Mouse (Mus musculus): Measurements from ENCODE around the gene Faf2.
A peak's percentile ranks its signal among the peaks of the same experiment; 100 is the strongest.

The Faf2 gene

DNA sequence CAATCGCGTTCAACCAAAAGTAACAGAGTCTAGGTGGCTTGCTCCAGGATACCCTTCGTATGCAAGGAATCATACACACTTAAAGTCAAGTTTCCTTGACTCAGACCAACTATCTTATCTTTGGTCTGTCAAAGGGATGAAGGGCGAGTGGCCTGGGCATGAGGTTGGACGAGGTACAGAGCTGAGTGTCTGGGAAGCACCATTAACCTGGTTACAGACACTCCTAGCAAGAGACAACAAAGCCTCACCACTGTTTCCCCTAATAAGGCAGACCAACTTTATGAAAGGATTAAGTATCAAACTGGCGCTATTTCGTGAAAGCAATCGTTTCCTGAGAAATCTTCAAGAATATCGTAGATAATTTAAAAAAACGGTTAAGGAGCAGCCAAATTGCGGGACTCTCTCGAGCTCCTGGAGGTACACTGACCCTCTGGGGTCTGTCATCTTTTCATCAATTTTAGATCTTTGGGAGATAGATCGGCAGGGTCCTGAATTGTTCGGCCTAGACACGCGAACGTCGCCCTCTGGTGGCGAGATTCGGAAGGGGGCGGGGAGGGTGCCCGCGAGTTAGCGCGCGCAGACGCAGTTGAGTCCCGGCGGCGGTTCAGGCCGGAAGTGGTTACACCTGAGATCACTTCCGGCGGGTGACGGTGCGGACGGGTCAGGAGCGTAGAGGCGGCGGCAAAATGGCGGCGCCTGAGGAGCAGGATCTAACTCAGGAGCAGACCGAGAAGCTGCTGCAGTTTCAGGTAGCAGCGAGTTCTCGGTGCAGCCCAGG is at the start of gene Faf2:
Faf2 (plus strand) TSS at position 630 of the 778 bp plus-strand sequence.
- DNase-seq (ENCODE audit: low spot score): peak; percentile 100

DNA sequence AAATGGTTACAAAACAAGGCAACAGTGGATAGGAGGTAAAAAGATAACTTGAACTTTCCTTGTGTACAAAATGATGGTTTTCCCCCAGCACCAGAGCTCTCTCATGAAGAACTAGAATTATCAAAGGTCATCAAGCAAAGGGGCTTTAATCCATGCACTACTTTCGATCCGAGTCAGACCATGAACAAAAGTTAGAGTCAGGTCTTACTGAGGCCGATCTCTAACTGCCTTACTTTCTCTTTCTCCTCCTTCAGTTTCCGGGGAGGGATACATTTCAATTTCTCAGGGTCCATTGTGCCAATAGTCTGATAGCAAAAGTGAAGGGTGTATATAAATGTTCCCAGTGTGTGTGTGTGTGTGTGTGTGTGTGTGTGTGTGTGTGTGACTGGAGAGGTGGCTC is 49.0 kb upstream of the Faf2 start:
- DNase-seq (ENCODE audit: low spot score): no peak

DNA sequence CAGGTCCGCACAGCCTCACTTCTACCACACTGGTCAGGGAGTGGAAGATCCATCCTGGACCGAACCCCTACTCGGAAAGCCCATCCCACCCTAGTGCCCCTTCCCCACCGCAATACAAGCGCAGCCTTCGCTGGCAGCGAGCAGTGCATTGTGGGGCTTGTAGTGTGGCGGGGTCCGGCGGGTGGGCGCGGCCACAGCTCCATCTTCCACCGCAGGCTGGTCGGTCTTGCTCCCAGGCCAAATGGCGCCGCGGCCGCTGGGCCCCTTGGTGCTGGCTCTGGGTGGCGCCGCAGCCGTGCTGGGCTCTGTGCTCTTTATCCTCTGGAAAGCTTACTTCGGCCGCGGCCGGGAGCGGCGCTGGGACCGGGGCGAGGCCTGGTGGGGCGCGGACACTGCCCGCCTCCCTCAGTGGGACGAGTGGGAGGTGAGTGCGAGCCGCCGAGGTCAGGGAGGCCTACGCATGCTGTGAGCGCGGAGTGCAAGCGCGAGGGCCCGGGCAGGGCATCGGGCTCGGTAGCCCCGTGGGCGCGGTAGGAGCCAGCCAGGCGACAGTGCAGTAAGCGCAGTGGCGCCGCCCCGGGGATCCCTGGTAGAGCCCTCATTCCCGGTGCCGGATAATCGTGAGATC is 46.6 kb upstream of the Faf2 start, which contains the start of gene Arl10:
Arl10 (plus strand) TSS at position 162 of the 628 bp plus-strand sequence.
- peak; percentile 72 for DNase-seq (ENCODE audit: low spot score)

DNA sequence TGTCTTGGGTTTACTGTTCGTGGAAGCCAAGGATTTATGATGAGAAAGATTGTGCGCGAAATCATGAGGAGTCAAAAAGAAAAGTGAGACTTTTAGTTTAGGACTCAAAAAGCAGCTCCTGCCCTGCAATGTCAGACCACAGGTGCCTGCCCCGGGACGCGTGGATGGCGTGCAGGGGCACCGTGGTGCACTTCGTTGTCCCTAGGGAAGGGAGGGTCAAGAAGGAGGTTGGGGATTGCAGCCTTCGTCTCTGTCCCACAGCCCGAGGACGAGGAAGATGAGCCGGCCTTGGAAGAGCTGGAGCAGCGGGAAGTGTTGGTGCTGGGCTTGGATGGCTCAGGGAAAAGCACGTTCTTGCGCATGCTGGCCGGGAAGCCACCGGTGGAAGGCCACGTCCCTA is 46.1 kb upstream of the Faf2 start:
- peak; percentile 30 for DNase-seq (ENCODE audit: low spot score)

DNA sequence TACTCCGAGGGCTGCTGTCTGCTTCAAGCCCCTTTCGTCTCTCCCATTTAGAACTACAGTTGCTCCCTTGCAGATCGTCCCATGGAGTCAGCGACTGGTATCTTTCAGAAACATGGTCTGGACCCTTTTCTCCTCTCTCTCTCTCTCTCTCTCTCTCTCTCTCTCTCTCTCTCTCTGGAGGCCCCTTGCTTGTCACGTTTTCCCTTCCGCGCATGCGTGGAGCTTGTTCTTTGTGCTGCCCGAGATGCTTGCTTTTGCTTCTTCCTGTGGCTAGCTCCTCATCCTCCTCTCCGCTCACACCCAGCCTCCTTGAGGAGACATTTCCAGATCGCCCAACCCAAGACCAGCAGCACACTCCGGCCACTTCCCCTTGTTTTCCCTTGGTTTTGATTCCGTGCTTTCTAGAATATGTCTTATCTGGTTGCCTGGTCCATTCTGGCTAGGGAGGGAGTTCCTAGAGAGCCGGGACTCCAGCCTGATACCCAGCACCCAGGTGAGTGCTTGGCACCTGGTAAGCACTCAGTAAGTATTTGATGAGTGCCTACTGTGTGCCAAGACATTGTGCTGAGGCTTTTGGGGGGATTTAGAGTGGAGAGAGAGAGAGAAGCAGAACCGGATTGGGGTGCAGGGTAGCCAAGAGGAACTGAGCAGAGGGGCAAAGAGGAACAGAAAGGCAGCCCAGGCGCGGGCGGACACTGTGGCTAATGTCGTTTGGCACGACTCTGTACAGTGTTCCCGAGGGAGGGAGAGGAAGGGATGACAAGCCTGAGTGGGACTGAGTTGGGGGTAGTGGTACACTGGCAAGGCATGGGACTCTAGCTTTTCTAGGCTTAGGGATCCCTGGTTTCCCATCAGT is 43.7 kb upstream of the Faf2 start:
- no peak for DNase-seq (ENCODE audit: low spot score)

DNA sequence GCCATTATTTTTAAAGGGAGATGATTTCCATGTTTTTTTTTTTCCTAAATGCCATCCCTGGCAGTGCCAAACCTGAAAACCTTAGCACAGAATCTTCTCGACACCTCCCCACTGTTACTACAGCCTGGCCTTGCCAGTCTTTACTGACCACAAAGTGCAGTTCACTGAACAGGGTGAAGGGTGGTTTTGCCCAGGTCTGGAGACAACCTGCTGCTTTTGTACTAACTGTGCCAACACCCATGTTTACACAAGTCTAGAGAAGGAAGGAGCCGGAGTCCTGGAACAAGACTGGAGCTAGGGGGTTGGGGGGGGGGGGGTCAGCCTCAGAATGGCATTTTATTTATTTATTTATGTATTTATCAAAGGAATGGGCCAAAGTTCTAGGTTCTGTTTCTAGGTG is 40.2 kb upstream of the Faf2 start:
- DNase-seq (ENCODE audit: low spot score): no peak

DNA sequence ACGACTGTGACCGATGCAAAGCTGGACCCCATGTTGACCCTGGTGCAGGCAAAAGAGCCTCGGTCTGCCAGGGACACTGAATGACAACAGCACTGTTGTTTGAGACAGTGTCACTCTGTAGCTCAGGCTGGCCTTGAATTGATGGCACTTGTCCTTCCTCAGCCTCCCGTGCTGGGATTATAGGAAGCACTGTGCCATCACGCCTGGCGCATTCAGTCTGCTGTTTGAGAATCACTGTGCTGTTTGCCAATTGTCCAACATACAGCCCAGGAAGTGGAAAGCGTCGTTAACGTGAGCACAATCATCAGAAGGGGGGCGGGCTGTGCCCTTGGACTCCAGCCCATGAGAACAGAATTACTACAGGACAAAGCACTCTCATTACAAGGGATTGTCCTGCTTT is 39.5 kb upstream of the Faf2 start:
- no peak for DNase-seq (ENCODE audit: low spot score)

DNA sequence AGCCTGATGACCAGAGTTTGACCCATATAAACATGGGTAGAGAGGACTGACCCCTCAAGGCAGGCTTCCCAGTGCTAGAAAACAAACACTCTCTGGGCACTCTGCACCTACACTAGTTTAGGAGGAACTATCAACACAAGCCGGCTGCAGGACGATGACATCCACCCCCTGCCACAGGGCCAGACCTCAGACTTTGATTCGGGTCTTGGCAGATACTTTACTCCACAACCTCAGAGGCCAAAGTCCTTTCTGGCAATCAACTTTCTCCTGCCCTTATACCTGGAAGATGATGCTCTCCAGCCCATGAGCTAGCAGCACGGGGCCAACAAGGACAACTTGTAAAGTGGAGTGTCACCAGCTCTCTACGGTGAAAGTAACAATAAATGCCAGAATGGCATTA is 38.7 kb upstream of the Faf2 start:
- no peak for DNase-seq (ENCODE audit: low spot score)

DNA sequence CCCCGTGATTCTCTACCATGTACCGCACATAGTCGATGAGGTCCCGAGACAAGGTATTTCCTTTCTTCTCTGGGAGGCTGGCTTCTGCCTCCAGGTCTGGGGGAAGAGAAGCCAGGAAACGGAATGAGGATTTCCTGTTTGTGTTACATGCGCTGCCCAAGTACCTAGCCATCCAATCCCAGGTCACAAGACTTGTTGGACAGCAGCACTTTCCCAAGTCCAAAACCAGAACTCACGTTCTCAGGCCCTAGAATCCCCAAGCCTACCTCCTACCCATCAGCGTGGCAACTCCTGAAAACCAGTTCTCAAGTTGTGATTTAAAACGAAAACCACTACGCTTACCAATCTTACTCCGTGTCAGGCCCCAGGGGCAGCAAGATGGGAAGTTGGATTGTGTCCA is 35.8 kb upstream of the Faf2 start:
- DNase-seq (ENCODE audit: low spot score): no peak

DNA sequence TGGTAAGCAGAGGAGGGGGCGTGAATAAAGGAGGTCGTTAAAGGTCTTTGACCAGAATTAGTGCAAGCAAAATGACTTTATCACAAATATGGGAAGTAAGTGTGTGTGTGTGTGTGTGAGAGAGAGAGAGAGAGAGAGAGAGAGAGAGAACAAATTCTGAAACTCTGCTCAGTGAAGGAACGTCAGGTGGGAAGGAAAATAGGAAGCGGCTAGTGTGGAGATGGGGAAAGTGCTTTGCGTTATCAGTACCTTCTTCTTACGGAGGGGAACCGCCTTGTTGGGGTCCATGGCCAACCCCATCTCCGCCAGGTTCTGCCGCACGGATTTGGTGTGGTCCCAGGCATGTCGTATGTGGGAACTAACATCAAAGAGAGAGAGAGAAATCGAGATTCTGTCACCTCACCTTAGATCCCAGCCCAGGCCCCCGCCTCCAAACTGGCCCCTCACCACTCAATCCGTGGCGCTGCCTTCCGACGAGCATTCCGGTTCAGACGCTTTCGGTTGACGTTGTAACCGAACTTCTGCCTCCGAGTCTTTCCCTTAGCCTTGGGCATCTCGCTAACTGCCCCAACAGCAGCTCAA is 32.1 kb upstream of the Faf2 start:
- no peak for DNase-seq (ENCODE audit: low spot score)

DNA sequence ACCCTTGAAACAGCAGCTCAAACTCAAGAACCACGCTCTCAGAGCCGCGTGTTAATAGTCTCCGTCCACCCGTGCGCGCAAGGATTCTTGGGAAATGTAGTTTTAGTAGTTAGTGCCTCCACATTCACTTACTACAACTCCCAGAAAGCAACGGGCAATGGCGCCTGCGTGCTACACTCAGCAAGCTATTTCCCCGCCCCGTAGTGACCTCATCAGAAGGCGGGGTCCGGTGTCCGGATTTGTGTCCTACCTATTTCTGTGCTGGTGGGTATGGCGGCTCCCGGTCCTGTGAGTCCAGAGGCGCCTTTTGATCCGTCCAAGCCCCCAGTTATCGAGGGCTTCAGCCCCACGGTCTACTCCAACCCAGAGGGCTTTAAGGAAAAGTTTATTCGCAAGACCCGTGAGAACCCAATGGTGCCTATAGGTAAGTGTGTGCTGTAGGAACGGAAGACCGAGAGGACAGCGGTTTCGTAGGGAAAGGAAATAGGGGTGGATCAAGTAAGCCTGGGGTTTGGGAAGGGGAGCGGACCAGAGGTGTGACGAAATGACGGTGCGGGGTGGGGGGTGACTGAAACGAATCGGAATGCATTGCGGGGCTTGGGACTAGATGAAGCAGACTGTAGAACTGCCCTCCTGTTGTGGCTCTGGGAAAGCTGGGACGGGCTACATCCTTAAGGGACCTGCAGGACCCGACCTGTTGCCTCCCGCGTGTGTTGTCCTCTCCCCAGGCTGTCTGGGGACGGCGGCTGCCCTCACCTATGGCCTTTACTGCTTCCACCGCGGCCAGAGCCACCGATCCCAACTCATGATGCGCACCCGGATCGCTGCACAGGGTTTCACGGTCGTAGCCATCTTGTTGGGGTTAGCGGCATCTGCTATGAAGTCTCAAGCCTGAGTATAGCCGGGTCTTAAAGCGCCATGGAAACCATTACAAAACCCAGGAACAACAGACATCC is 31.3 kb upstream of the Faf2 start, which contains the start of the genes Nop16 and Higd2a:
Nop16 (minus strand) TSS at position 95 of the 956 bp plus-strand sequence.
Higd2a (plus strand) TSS at position 212 of the 956 bp plus-strand sequence.
- peak; percentile 91 for DNase-seq (ENCODE audit: low spot score)

DNA sequence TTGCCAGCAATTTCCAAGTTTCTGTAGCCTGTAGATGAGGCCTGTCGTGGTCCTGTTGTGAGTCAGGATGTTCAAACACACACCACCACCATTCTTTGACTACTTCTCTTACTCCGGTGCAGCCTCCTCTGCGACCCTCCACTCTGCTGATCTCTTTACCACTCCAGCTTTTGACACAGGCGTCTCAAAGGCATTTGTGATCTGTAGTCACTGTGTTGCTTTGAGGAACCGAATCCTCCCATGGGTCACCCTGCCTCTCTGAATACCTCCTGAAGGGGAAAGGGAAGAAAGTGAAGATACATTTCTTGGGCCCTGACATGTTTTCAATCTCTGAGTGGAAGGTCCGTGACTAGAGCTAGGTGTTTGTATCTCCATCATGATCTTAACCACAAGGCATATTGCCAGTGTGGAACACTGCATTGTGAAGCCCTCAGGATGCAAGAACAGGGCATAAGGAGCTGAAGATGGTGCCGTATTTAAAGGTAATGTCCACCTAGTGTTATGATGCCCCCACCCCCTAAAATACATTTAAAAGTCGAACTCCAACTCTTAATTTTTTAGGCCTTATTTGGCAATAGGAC is 29.7 kb upstream of the Faf2 start:
- no peak for DNase-seq (ENCODE audit: low spot score)

DNA sequence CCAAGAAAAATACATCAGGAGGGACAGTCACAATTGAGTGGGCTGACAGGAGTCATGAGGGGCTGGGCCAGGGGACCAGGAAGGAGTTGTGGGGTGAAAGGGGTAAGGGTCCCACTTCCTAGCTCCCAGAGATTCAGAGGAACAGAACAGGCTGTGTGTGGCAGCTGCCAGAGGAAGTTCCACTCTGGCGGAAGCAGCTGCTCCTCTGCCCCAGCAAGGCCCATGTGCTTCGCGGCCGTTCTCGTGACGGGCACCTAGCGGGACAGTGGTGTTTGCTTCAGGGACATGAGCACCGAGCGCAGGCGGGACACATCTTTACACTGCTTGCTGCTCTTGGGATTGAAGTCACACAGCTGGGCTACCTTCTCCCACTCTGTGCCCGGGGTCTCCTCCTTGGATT is 28.0 kb upstream of the Faf2 start:
- DNase-seq (ENCODE audit: low spot score): no peak

DNA sequence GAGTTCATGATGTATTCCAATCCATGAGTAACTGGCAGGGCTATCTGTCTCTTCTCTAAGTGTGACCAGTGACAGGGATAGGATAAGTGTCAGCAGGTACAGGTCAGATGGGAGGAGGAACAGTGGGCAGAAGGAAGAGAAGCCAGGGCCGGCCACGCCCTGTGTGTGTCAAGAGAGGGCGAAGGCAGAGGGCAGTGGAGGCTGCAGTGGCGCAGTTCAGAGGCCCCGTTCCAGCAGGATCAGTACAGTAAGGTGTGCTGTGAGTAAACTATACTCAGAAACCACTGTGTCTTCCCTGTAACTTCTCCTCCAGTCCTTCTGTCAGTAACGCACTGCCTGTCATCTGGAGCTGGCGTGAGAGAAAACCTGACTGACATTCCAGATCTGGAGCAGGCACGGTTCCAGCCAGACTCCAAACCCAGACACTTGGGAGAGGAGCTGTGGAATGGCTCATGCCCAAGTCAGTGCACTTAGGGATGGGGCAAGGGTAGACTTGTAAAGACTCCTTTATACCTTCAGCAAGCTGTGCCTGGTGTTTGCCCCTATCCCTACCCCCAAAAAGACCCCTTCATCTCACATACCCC is 25.4 kb upstream of the Faf2 start:
- DNase-seq (ENCODE audit: low spot score): no peak

DNA sequence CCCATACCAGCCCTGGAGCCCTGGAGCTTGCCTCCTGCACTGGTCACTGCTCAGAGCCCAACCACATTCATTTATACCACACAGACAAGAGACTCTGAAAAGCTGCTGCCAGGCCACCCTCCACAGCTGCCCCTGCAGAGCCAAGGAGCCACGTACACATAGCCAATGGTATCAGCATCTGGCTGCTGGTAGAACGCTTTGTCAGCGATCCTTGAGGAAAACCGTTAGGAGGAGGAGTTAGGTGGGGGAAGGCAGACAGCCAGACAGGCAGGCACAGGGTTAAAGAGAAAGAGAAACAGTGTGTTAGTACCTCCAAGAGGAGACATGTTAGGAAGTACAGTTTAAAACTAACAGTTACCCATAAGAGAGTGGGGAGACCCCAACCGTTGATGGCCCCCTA is 24.7 kb upstream of the Faf2 start:
- DNase-seq (ENCODE audit: low spot score): no peak

DNA sequence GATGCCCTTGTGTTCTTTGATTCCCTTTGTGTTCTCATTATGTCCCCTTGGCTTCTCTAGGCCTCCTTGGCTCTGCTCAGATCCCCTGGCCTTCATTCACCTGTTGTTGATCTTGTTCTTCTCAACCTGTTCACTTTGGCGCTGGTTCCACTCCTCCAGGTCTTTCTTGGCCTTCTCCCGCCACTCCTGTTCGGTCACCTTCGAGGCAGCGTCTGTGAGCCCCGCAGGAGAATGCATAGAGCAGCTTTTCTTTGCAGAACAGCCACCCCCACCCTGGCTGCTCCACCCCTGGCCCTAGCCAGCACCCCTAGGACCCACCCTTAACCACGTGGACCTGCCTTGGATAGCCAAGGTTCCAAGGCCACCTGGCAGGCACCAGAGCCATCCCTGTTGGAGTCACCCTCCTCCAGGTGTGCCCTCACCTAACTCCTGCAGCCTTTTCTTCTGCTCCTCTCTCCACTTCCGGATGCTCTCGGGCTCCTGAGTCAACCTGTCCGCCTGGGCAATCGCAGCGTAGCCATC is 22.9 kb upstream of the Faf2 start:
- DNase-seq (ENCODE audit: low spot score): no peak

DNA sequence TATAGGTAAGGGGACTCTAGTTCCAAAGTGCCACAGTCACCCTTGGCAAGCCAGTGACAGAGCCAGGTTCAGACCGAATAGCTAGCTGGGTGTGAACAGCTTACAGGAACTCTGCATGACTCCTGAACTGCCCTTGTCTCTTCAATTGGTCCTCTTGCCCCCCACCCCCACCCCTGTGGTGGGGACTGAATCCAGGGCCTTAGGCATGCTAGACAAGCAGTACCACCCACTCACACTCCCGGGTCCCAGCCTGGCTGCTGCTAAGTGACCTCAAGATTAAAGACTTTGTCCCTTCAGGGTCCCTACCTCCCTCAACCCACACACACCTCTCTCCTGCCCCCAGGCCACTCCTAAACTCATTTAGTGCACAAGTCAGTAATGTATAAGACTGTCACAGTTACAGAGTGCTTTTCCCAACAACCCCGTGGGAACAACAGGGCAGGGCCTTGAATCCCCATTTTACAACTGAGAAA is 18.9 kb upstream of the Faf2 start:
- DNase-seq (ENCODE audit: low spot score): no peak

DNA sequence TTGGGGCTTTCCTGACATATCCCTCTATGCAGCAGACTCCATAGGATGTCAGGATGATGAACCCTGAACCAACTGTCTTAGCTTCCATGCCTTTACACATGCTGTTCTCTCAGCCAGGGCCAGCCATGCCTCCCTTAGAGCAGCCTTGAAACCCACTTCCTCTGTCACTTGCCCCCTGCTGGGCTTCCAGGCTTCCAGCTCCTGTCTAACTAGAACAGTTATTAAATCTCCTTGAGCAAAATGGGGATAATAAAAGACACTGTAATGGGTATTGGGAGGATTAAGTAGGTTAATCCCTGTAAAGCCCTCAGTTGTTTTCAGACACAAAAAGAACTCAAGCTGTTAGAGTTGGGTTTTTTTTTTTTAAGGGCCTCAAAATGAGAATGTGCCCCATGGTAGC is 18.1 kb upstream of the Faf2 start:
- DNase-seq (ENCODE audit: low spot score): no peak

DNA sequence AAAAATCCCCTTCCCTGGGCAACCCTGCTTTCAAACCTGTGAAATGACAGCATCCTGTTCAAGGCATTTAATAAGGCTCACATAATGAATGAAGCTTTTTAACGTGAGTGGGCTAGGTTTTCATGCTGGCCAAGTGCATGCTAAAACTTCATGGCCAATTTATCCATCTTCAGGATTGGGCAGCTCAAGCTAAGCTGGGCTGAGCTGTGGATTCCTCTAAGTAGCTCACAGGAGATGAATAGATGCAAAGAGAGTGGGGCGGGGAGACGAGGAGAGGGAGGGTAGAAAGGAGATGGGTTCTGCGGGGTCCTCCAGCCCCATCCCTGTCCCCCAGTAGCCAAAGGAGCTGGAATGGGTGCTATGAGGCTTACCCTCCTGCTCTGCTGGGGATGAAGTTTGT is 17.4 kb upstream of the Faf2 start:
- DNase-seq (ENCODE audit: low spot score): no peak

DNA sequence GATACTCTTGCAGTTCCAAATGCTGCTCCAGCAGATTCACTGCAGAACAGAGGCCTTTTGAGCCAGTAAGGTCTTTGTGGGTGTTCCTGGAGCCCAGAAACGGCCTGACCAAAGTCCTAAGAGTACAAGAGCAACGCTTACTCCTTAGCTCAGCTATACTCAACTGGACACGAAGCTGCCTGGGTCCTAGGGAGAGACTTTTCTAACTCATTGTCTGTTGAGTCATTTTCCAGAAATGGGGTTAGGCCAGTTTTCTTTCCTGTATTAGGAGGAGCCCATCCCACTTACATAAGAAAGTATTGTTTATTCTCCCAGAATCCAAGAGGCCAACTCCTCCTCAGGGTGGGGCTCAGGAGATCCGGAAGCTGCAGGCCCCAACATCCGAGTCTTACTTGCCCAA is 16.2 kb upstream of the Faf2 start:
- DNase-seq (ENCODE audit: low spot score): no peak
